In genomic region chr17:10040951-10041359, GRCm38 (mm10) we compare ENCODE assay signal across 10 mouse cellular contexts.
DNase-seq lines count a peak whose midpoint lies in the region; ATAC-seq and TF ChIP-seq lines count a peak whose summit lies in the region.
"Had no signal": no experiment of that assay in that cellular context is flagged by ENCODE, and none has a peak within 500 bp of the region (broad histone marks: within the 10 kb centered on the region; RNA-seq: fewer than 3 reads in every experiment).

No protein-coding gene starts in this region.

- H3K4me1 ChIP-seq in embryonic fibroblast, embryonic 13.5 days (ENCODE audit: control insufficient read depth, insufficient read depth, low read length), result peaks cover 3% of the 10 kb centered on the region
- H3K4me1 ChIP-seq in kidney, embryonic 16.5 days (ENCODE audit: insufficient read depth, low read length), result peaks cover 6% of the 10 kb centered on the region; the same call in 1 of the 2 replicates
- H3K4me1 ChIP-seq in hindbrain, embryonic 12.5 days, result 0 out of 2 replicates have a peak, but pooled peaks cover 3% of the 10 kb centered on the region

- no peaks in the 10 kb centered on the region for H3K9me3 ChIP-seq in kidney, embryonic 16.5 days (ENCODE audit: low read length)
- H3K9me3 ChIP-seq in hindbrain, embryonic 12.5 days (replicated peaks), result no peaks in the 10 kb centered on the region; the same call in 1 of the 2 replicates

- H3K27me3 ChIP-seq in kidney, embryonic 16.5 days (ENCODE audit: insufficient read depth, low read length), result no peaks in the 10 kb centered on the region
- no peaks in the 10 kb centered on the region for H3K27me3 ChIP-seq in hindbrain, embryonic 12.5 days

- DNase-seq in gastrocnemius, adult 2 months, result no peak
- DNase-seq in gastrocnemius, postnatal 4 days (ENCODE audit: low spot score in 2 of 2), result no peak
- DNase-seq in lung, postnatal 4 days, result peak; percentile 55 to 76
- no peak for DNase-seq in adipocyte (ENCODE audit: low spot score)
- no peak for DNase-seq in thymus, postnatal 36 days
- DNase-seq: right cerebral cortex, postnatal 25 days had no signal

- no peak overlapping the region for H3K9ac ChIP-seq in kidney, embryonic 16.5 days (replicated peaks; ENCODE audit: low read length)
- no peak overlapping the region for H3K9ac ChIP-seq in hindbrain, embryonic 12.5 days
- H3K9ac ChIP-seq: hindbrain, embryonic 14.5 days had no signal

- no peak for TF ChIP-seq POLR2A in embryonic fibroblast, embryonic 13.5 days (IDR thresholded peaks at IDR 0.05; ENCODE audit: low read depth, low read length)

- no peak overlapping the region for H3K4me2 ChIP-seq in kidney, embryonic 16.5 days (replicated peaks; ENCODE audit: low read depth, low read length)
- H3K4me2 ChIP-seq in hindbrain, embryonic 12.5 days (replicated peaks), result no peak overlapping the region
- H3K4me2 ChIP-seq: hindbrain, embryonic 14.5 days had no signal

- peak overlapping the region; percentile 74 for H3K27ac ChIP-seq in gastrocnemius, adult 2 months
- H3K27ac ChIP-seq in embryonic fibroblast, embryonic 13.5 days (ENCODE audit: insufficient read depth, low read length), result peak overlapping the region; percentile 56; the same call in 1 of the 2 replicates
- no peak overlapping the region; the same call in 1 of the 2 replicates for H3K27ac ChIP-seq in kidney, embryonic 16.5 days (ENCODE audit: low read length)
- no peak overlapping the region for H3K27ac ChIP-seq in hindbrain, embryonic 12.5 days
- H3K27ac ChIP-seq: hindbrain, embryonic 14.5 days had no signal

- 57% methylated on average over 4 of the region's 4 CpGs for WGBS in kidney, embryonic 16.5 days
- 79% methylated on average over 4 of the region's 4 CpGs for WGBS in hindbrain, embryonic 12.5 days

- no peaks in the 10 kb centered on the region for H3K36me3 ChIP-seq in kidney, embryonic 16.5 days (ENCODE audit: insufficient read depth, low read length)
- no peaks in the 10 kb centered on the region for H3K36me3 ChIP-seq in hindbrain, embryonic 12.5 days

- TF ChIP-seq CTCF in gastrocnemius, adult 2 months (IDR thresholded peaks at IDR 0.05), result no peak
- TF ChIP-seq CTCF in embryonic fibroblast, embryonic 13.5 days (IDR thresholded peaks at IDR 0.05; ENCODE audit: borderline replicate concordance, insufficient read depth, low read length), result no peak

- ATAC-seq in kidney, embryonic 16.5 days (ENCODE audit: low FRiP score, low TSS enrichment), result peak; percentile 49; the same call in 1 of the 2 replicates
- no peak for ATAC-seq in hindbrain, embryonic 12.5 days (ENCODE audit: low FRiP score)

- intact Hi-C loops in gastrocnemius, adult 2 months (cut with DNase I), result no loop called here

- H3K4me3 ChIP-seq in gastrocnemius, adult 2 months, result no peak overlapping the region
- H3K4me3 ChIP-seq in embryonic fibroblast, embryonic 13.5 days (ENCODE audit: insufficient read depth, low read length), result no peak overlapping the region
- H3K4me3 ChIP-seq in kidney, embryonic 16.5 days (ENCODE audit: low read length), result no peak overlapping the region
- H3K4me3 ChIP-seq in hindbrain, embryonic 12.5 days, result no peak overlapping the region

Comparison
In these comparisons a context has a peak if more than half of its experiments do, and no peak if none do; other contexts are left out.
1. DNase-seq: peak in lung, postnatal 4 days (2 of 2); none in gastrocnemius, adult 2 months (single experiment), gastrocnemius, postnatal 4 days (0 of 2), adipocyte (single experiment) and thymus, postnatal 36 days (0 of 2).
2. H3K27ac ChIP-seq: peak in gastrocnemius, adult 2 months (single experiment) and embryonic fibroblast, embryonic 13.5 days (single experiment); none in kidney, embryonic 16.5 days (single experiment) and hindbrain, embryonic 12.5 days (single experiment).